Mouse (Mus musculus): ENCODE data around the gene Lrp1. TPM values are rescaled to one million over a fixed set of nuclear protein-coding genes. Genes with fewer than 3 reads are reported as not detected.

Lrp1 gene
- total RNA-seq, 2 experiments from 2014 or later, result 68.8 to 73.0 TPM

- DNase-seq, result no peak
Measured at GRCm38 (mm10) chr10:127645791-127646190, 24.8 kb upstream of the Lrp1 start.

DNA sequence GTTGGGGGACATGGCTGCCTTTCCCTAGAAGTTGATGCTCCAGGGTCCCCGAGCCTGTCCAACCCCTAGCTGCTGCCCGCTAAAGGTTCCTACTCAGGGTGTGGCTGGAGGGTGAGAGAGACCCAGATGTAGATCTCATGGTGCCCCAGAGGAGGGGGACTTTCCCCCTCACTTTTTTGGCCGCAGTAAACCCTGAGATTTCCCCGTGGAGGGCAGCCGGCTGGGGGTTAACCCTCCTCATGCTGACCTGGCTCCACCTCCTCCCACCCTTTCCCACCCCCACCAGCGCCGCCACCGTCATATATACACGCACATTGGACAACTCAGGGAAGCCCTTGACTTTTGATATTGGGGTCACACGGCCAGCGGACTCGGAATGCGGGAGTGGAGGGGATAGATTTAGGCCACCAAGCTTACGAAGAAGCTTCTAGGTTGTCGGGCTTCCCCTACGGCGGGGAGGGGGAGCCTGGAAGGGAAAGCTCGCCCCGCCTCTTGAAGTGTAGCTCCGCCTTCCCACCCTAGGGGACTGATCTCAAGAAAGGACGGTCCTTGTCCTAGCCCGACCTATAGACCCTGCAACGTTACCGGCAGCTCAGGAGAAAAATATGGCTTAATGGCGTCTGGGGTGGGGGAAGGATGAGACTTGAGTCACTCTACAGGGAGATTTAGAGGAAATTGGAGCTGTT lies 22.7 kb upstream of the Lrp1 start:
- peak; percentile 84 for DNase-seq

GRCm38 (mm10) chr10:127642772-127643552 lies 22.0 kb upstream of the Lrp1 start, which contains the start of gene Stat6:
Gene Stat6, plus strand, starts transcription at chr10:127642986.
- peak; percentile 77 for DNase-seq

DNA sequence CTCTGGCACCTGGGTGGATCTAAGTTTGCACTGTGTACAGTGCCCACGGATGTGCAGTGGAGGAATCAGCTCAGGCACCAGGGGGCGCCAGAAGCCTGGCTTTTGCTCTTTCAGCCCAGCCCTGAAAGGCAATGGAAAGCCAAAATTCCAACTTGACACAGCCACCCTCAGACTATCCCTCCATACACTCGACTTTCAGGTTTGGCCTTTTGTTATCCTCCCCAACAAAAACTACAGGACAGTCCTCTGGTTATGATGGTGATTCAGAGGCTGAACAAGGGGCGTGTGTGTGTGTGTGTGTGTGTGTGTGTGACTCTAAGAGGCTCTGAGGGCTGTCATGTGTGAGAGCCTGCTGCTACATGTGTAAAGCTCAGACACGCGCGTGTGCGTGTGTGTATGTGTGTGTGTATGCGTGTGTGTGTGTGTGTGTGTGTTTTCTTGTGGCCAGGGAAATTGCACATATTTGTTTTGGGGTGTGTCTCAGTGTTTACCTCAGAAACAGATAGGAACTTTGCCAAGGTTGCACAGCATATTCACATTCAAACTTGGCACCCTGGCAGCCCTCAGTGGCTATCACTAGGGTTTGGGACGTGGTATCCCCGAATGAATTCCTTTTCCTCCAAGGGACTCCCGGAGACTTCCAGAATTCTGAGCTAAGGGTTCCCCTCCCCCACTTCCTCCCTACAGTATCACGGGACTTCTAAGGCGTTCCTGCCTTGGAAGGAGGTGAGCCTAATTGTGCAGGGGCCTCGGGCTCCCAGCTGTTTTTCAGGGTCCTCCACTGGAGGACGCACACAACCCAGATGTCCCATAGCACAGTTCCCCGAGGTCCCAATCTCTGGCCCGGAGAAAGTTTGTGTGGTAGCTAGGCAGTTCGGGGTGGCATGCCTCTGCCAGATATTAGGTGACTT lies 21.2 kb upstream of the Lrp1 start:
- peak; percentile 95 for DNase-seq

DNA sequence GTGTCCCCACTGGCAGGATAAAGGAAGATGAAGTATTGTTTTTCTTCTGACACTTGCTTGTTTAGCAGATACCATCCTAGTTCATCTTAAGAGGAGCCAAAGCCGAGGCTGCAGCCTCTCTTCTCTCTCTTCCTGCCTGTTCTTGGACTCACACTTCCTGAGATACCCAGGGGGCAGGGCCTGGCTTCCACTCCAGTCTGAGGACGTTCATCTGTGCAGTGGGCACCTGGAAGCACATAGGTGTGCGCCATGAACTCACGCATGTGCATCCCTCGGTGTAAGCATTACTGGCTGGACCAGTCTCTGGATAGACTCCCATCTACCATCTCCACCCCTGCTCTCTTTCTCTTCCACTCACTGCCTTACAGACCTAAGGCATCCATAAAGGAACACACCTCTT lies 19.5 kb upstream of the Lrp1 start:
- no peak for DNase-seq

- no peak for DNase-seq
Measured at GRCm38 (mm10) chr10:127632668-127633271, 11.8 kb upstream of the Lrp1 start.

DNA sequence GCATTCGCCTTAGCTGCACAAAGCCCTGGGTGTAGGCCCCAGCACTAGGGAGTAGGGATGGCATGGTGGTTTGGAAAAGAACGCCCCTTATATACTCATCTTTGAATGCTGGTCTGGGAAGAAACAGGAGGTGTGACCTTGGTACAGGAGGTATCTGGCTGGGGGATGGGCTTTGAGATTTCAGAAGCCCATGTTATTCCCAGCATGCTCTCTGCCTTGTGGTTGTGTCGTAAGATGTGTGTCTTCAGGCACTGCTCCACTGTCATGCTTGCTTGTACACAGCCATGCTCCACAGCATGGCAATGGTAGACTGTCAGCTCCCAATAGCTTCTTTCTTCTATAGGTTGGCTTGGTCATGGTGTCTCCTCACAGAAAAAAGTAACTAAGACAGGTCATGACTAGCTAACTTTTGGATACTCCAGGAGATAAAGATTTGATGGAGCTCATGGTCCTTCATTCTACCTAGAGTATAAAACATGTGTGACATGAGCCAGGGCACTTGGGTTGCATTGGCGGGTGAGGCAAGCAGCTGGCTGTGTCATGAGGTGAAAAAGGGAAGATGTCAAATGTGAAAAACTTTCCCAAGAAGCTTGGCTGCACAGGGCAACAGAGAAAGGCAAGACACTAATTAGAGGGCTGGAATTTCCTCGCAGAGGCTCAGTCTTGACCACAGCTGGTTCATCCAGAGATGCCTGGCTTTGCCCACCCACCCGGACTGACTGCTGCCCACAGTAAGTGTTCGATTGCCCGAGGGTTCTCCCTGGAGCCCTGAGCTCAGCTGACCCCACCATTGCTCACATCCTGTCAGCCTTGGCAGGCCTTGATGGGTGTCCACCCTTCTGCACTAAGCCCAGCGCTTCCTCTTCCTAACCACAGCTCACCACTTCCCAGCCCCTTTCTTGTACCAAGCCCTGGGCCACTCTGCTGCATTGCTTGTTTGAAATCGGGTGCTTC lies 10.6 kb upstream of the Lrp1 start:
- peak; percentile 21 for DNase-seq

- no peak for DNase-seq
Measured at GRCm38 (mm10) chr10:127626433-127626832, 5.5 kb upstream of the Lrp1 start.

GRCm38 (mm10) chr10:127623439-127624216 lies 2.7 kb upstream of the Lrp1 start:
- DNase-seq, result no peak

DNA sequence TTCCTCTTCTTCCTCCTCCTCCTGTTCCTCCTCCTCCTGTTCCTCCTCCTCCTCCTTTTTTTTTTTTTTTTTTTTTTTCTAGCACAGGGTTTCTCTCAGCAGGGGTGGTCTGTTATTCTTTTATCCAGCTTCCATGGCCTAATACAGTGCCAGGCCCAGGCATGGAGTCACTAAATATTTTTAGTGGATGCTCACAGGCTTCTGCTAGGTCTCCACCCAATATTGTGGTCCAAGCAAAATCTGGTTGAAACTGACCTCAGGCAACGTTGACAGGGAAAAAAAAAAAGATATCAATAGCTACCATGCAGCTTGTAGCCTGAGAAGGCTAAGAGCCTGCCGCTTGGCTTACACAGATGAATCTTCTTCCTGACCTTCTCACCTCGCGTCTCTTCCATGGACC lies 1.7 kb upstream of the Lrp1 start:
- no peak for DNase-seq

DNA sequence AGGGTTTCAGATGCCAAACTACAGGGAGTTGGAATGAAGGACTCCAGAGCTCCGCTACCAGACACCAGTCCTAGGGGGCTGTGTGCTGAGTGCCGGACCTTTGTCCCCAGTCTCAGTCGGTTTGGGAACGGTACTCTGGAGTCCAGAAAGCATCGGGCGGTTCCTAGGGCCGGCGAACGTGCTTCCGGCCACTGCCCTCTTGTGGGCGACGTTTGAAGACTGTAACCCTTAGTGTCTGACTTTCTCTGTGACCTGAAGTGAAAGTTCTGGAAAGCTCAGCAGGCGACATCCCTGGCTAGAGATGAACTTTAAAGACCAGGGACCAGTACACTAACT lies 1.1 kb upstream of the Lrp1 start:
- DNase-seq, result peak; percentile 78

GRCm38 (mm10) chr10:127621191-127622056 lies 476 bp upstream of the Lrp1 start:
- peak; percentile 89 for DNase-seq

DNA sequence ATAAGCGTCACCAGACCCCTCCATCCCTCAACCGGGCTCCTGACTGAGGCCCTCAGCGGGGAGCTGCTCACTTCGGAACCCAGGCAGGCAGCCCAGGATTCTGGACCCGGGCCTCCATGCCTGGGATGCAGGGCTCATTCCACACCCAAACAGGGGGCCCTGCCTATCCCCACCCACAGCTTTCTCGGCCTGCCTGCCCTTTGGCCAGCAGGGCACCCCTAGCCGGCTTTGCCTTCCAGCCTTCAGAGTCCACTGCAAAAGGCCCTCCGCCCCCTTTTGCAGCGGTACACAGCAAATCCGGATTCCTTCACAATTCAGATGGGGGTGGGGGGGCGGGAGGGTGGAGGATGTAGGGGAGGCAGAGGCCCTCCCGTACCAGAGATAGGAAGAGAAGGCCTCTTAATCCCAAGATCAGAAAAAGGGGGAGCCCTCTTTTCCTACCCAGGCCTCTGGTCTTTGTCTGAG lies 975 bp downstream of the Lrp1 start:
- no peak for DNase-seq

DNA sequence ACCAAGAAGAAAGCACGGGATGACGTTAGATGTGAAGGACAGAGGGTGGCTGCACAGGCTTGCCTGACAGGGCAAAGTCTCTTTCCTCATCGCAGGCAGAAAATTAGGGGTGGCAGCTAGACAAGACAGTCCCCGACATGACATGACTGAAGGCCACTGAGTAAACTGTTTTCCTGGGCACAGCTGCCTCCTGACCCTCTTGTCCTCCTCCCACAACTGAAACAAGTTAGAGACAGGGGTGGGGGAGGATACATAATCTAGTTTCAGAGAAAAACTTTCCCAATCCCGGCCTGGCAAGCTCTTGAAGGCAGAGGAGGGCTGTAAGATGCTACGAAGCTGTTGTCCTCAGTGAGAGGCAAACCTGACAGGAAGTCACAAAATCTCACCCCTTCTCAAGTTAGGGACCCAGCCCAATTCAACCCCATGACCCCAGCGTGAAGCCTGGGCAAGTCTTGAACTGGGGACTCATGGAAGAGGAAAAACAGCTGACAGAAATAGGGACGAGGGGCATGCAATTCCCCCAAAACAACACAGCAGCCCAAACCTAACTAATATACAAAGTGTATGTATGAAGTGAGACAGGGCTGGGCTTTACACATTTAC lies 1.7 kb downstream of the Lrp1 start:
- no peak for DNase-seq

- DNase-seq, result no peak
Measured at GRCm38 (mm10) chr10:127618173-127618572, 2.8 kb downstream of the Lrp1 start.

DNA sequence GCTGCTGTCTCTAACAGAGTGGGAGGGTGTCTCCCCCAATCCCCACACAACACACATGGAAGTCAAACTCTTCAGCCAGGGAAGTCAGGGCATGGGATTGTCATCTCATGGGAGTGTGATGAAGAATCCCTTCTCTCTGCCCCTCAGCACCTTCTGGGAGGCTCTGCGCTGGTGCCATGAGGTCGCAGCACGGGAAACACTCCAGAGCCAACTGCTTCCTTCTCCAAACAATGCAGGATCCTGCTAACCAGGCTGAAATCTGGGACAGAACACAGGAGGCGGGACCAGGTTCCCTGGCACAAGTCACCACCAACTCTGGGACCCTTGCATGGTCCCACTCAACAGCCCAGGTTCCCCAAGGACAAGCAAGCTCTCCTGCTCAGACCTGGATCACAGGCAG lies 3.7 kb downstream of the Lrp1 start:
- no peak for DNase-seq

- DNase-seq, result no peak
Measured at GRCm38 (mm10) chr10:127616261-127616679, 4.7 kb downstream of the Lrp1 start.

GRCm38 (mm10) chr10:127615591-127615990 lies 5.4 kb downstream of the Lrp1 start:
- peak; percentile 61 for DNase-seq

DNA sequence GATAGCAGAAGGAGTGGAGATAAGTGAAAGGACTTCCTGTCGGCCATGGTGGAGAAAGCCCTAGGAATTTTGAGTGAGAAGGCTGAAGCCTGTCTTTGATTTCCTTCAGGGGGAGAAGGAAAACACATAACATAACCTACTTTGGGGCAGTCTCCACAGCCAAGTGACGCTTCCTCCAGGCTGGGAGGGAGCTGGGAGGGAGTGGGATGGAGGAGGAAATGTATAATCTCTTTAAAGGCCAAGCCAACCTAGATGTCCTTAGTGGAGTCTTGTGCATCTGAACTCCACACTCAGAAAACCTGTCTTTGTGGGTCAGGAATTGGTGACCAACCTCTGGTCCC lies 5.9 kb downstream of the Lrp1 start:
- DNase-seq, result no peak

Measured in heart, postnatal 4 days (tissue).